Mouse (Mus musculus) macrophage (primary cell): Measurements from ENCODE around the gene Icmt. TPM values are rescaled to one million over a fixed set of nuclear protein-coding genes. Genes with fewer than 3 reads are reported as not detected.

Source experiments
- H3K27ac ChIP-seq: fragments of 350-480 bp; formaldehyde crosslinking; 2 replicates; pipeline ENCODE4 v1.9.0; 2021
- H3K36me3 ChIP-seq: fragments of 350-480 bp; formaldehyde crosslinking; 2 replicates; pipeline ENCODE4 v1.9.0; 2021; ENCODE audit errors: inconsistent target
- H3K4me3 ChIP-seq: fragments of 350-480 bp; formaldehyde crosslinking; 2 replicates; pipeline ENCODE4 v1.9.0; 2021; ENCODE audit errors: inconsistent target
- H3K79me2 ChIP-seq: fragments of 350-480 bp; formaldehyde crosslinking; 2 replicates; pipeline ENCODE4 v1.9.0; 2021; ENCODE audit errors: inconsistent target
- WGBS: methylation state at CpG from one replicate; pipeline ENCODE4 v1.1.7; 2026; ENCODE audit warnings: inconsistent platforms; ENCODE audit not compliant: missing documents; 5-methylcytosine and 5-hydroxymethylcytosine counted together
- polyA plus RNA-seq: library from polyadenylated mRNA; stranded (reverse); fragments of 250-400 nt; gene quantifications from 3 replicates; pipeline ENCODE4 v1.2.4, GENCODE M21; 2018; ENCODE audit warnings: inconsistent platforms

The Icmt gene
- polyA plus RNA-seq, 1 experiment from 2014 or later, result 7.9 TPM

DNA sequence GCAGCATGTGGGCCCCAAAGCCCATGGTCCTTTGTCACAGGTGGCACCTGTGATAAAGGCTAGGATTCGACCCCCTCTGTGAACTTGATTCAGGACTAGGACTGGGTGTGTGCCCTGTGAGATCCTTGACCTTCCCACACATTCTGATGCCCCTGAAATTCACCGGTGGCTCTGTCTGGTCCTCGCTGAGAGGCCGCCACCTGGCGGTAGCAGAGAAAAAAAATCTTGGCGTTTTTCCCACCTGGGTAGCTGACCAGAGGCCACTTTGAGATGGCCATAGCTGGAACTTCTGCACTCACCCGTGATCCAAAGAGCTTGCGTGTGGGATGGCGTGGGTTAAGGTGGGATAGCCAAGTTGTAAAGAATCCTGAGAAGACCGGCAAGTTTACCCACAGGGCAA lies 11.5 kb upstream of the Icmt start:
- whole genome bisulfite sequencing, result 2% methylated on average over 10 of the region's 10 CpGs

DNA sequence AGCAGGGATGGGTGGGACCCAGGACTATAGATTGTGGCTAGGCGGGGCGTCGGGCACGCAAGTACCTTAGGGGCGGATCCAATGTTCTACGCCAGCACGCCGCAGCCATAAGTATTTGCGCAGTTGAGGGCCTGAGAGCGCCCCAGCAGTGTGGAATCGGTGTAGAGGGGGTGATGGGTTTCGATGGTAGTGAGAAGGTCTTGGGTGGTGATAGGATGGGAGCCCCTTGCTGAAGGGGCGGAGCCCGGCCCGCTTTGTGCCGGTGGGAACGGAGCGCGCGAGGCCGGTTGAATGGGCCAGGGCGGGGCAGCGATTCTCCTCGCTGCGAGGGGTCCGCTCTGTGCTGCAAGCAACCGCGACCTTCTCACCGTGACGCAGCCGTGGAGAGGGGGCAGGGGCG lies 10.8 kb upstream of the Icmt start:
- Histone ChIP-seq H3K27ac (no peak overlapping the region), H3K4me3 (no peak overlapping the region), H3K79me2 (no peaks in the 10 kb centered on the region), H3K36me3 (no peaks in the 10 kb centered on the region)
- 13% methylated on average over 32 of the region's 32 CpGs for WGBS

More for the DNA sequence above, 11.5 kb upstream of the Icmt start:
- H3K36me3 ChIP-seq, result no peaks in the 10 kb centered on the region
- H3K27ac ChIP-seq, result no peak overlapping the region
- H3K79me2 ChIP-seq, result no peaks in the 10 kb centered on the region
- H3K4me3 ChIP-seq, result no peak overlapping the region

DNA sequence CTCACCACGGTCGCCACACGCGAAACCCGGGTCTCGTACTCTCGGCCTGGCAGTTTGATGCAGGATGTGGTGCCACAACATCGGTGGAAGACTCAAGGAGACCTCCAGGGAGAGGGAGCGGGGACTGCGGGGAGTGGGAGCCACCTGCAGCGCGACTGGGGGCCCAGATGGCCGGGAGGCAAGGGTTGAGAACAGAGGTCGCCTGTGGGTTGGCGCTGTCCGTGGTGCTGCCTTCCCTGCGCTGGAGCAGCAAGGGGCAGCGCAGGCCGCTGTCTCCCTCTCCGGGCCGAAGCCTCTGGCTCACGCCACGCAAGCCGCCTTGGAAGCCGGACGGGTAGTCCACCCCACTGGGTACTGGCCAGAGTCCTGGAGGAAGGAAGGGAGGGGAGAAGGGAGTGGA lies 10.1 kb upstream of the Icmt start:
- 13% methylated on average over 23 of the region's 26 CpGs for WGBS
- no peak overlapping the region for H3K4me3 ChIP-seq
- H3K79me2 ChIP-seq, result no peaks in the 10 kb centered on the region
- no peaks in the 10 kb centered on the region for H3K36me3 ChIP-seq
- no peak overlapping the region for H3K27ac ChIP-seq

DNA sequence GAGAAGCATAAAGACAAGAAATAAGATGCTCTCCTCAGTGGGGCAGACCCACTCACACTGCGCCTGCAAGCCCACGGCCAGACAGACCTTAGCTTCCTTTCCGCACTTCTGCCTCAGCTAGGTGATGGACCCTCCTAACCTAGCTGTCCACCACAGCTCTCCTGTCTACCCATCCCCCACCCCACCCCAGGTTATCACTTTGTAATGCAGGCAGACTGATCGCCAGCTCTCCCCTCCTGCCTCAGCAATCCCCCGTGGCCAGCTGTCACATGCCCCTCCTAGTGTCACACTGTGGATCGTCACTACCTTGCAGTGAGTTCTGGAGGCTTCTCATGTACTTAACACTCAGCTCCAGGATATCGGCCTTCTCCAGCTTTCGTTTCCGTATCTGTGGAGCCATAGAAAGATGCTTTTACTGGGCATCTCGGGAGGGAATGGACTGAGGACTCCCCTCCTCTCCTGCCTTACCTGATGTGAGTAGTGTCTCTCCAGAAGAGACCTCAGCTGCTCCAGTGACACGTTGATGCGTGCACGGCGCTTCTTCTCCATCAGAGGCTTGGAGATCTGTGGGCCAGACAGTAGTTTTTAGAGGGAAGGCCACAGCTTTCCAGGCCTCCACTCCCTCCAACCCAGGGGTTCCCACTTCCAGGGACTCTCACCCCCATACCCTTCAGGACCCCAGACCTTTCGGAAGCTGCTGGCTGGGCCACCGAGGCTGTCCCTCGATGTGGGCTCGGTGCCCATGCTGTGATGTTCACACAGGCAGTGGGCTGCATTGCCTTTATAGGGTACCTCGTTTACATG lies 9.5 kb upstream of the Icmt start:
- Histone ChIP-seq H3K27ac (no peak overlapping the region), H3K4me3 (no peak overlapping the region), H3K79me2 (no peaks in the 10 kb centered on the region), H3K36me3 (no peaks in the 10 kb centered on the region)
- 19% methylated on average over 18 of the region's 19 CpGs for WGBS

DNA sequence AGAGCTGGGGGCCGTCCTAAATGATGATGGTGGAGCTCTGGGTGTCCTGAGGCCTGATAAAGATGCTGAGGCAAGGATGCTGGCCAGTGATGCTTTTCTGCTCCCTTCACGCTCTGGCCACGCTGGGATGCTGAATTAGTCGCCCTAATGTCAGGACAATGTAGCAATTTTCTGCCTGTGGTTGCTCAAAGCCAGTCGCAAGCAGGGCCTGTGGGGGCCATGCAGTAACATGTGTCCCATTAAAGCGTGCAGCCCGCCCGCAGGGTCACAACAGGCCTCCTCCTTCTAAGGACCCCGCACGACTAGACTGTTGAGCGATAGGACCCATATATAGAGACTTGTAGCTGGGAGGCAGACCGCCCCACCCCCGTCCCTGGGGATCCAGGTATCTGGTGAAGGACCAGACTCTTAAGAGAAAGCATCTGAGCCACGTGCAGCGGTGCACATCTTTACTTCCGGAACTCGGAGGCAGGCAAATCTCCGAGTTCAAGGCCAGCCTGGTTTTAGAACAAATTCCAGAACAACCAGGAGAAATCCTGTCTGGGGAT lies 8.6 kb upstream of the Icmt start:
- WGBS, result 63% methylated on average over 14 of the region's 18 CpGs
- H3K36me3 ChIP-seq, result no peaks in the 10 kb centered on the region
- no peak overlapping the region for H3K27ac ChIP-seq
- no peak overlapping the region for H3K4me3 ChIP-seq
- no peaks in the 10 kb centered on the region for H3K79me2 ChIP-seq

DNA sequence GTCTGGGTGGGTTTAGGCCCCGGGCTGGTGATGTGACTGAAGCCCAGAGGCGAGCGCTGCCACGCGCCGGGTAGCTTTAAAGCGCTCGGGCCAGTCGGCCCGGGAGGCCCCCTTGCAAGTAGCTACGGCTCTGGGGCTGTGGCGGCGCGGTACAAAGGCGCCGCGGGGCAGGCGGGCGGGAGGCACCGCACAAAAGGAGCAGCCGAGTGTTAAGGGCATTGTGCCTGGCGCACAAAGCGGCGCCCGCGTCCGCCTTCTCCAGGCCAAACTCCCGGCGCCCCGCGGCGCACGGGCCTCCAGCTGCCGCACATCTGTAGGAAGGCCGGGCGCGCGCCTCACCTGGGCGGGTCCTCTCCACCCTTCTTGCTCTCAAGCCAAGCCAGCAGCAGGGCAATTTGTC lies 6.6 kb upstream of the Icmt start:
- WGBS, result 4% methylated on average over 39 of the region's 39 CpGs
- no peak overlapping the region for H3K27ac ChIP-seq
- H3K79me2 ChIP-seq, result no peaks in the 10 kb centered on the region
- H3K36me3 ChIP-seq, result no peaks in the 10 kb centered on the region
- H3K4me3 ChIP-seq, result no peak overlapping the region

DNA sequence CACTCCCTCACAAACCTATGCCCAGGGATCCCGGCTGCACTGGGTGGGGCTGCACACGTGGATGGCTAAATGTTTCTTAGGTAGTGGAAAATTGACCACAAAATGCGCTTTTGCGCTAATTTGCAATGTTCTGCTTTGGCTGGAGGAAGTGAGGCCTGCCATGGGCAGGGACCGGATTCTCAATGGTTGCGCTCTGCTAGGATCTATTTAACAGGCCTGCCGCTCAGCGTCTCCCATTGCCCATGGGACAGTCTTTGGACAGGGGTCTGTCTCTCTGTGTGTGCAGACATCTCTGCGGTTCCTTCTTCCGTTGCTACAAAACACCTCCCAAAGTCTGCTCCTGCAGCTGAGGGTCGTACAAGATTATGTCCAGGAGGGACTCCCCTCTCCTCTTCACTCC lies 6.0 kb upstream of the Icmt start:
- no peak overlapping the region for H3K4me3 ChIP-seq
- H3K27ac ChIP-seq, result no peak overlapping the region
- 24% methylated on average over 11 of the region's 11 CpGs for WGBS
- no peaks in the 10 kb centered on the region for H3K36me3 ChIP-seq
- H3K79me2 ChIP-seq, result no peaks in the 10 kb centered on the region

DNA sequence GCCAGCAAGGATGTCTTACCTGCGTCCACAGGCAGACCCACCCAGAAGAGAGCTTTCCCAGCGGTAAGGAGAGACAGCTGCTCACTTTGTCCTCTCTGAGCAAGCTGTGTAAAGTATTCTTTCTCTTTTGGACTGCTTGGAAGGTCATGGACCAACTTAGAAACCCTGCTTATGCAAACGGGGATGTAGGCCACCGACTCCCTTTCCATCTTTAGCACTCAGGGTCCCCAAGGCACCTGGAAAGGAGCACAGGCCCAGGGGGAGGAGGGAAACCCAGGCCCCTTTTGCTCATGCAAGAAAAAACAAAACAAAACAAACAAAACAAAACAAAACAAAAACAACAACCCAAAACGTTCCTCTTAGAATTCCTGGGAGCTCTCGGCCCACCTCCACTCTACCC lies 5.5 kb upstream of the Icmt start, which contains the start of gene Hes3:
Gene Hes3, minus strand, starts transcription at position 101 of the 400 bp plus-strand sequence.
- no peaks in the 10 kb centered on the region for H3K79me2 ChIP-seq
- no peaks in the 10 kb centered on the region for H3K36me3 ChIP-seq
- no peak within 1 kb of the TSS for H3K27ac ChIP-seq
- 50% methylated on average over 6 of the region's 6 CpGs for WGBS
- no peak within 1 kb of the TSS for H3K4me3 ChIP-seq

DNA sequence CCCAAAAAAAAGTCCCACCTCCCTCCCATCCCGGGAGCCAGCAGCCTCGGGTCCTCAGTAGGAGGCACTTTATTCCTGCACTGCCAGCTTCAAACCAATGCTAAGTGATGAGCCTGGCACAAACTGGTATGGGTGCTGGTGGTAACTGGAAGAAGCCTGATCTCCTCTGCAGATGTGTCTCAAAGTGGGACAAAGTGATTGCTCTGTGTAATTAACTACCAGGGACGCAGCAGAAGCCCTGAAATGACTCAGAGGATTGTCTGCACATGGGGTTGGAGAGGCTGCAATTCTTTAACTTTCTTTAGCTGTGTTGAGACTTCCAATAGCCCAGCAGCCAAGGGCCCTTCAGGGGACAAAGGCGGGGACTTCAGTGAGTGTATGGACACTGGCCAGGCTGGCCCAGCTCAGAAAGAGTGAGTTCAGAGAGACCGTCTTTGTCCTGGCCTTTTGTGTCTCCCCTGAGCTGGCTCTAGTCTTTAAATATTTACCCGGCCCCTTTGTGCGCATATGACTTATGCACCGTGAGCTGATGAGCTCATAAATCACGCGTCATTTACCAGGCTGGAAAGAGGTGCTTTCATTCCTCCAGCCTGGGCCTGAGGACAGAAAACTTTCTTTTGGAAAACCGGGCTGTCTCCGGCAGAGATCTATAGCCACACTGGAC lies 4.8 kb upstream of the Icmt start:
- WGBS, result 50% methylated on average over 12 of the region's 12 CpGs
- Histone ChIP-seq H3K79me2 (no peaks in the 10 kb centered on the region), H3K4me3 (no peak overlapping the region), H3K36me3 (no peaks in the 10 kb centered on the region), H3K27ac (no peak overlapping the region)

DNA sequence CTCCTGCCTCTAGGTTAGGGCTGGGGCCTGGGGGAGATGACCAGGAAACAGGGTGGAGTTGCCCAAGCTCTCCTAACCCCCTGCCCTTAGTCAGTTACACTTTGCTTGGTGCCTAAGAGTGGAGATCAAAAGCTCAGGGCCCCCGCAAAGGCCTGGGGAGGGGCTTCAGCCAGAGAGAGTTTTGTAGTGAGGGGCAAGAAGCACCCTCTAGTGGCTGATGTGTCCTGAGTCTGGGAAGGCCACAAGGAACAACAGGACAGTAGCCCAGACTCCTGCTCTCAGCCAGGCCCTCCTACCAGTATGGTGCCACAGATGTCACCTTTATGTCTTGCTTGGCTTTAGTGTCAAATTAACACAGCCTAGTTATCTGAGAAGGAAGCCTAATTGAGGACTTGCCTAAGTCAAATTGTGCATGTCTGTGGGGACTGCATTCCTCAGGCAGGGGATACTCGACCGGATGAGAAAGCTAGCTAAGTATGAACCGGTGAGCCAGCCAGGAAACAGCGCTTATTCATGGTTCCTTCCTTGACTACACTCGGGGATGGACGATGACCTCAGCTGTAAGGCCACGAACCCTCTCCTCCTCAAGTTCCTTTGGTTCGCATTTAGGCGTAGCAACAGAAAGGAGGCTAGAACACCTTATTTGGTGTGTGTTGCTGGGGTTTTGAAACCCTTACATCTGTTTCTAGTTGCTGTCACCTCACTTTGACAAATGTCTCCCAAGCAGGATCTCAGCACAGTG lies 2.7 kb upstream of the Icmt start:
- peaks cover 16% of the 10 kb centered on the region; the same call in 1 of the 2 replicates for H3K79me2 ChIP-seq
- no peak overlapping the region for H3K27ac ChIP-seq
- H3K36me3 ChIP-seq, result no peaks in the 10 kb centered on the region
- WGBS, result 35% methylated on average over 10 of the region's 10 CpGs
- no peak overlapping the region for H3K4me3 ChIP-seq

DNA sequence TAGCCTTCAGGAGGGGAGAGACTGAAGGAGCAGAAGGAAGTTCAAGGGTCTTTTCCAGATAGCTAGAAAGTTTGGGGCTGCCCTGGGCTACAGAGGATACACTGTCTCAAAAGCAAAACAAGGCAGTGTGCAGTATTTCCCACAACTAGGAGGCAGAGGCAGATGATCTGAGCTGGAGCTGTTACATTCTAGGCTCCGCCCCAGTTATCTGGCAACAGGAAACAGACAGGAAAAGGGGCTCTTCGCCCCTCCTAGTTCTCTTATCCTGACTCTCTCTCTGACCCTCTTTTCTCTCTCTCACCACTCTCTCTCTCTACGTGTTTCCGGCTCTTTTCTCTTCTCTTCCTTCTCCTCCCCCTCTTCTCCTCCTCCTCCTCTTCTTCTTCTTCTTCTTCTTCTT lies 1.1 kb upstream of the Icmt start:
- Histone ChIP-seq H3K79me2 (peaks cover 16% of the 10 kb centered on the region; the same call in 1 of the 2 replicates), H3K4me3 (no peak overlapping the region), H3K36me3 (peaks cover 4% of the 10 kb centered on the region; the same call in 1 of the 2 replicates), H3K27ac (no peak overlapping the region)
- 21% methylated on average over 3 of the region's 4 CpGs for WGBS

DNA sequence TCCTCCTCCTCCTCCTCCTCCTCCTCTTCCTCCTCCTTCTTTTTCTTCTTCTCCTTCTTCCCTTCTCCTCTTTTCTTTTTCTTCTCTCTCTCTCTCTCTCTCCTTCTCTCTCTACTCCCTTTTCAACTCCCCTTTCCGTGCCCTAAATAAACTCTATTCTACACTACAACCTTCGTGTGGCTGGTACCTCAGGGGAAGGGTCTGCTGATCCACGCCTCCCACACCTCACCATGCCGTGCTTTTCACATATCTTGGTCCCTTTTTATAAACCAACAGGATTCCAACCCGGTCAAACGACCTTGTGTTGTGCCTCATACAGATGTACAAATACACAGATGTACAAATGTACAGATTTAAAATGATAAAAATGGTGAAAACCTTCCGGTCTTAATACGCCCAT lies 656 bp upstream of the Icmt start:
- Histone ChIP-seq H3K4me3 (peak overlapping the region; percentile 52), H3K36me3 (peaks cover 4% of the 10 kb centered on the region; the same call in 1 of the 2 replicates), H3K27ac (peak overlapping the region; percentile 39; the same call in 1 of the 2 replicates), H3K79me2 (peaks cover 16% of the 10 kb centered on the region; the same call in 1 of the 2 replicates)
- WGBS, result 5% methylated on average over 8 of the region's 8 CpGs

DNA sequence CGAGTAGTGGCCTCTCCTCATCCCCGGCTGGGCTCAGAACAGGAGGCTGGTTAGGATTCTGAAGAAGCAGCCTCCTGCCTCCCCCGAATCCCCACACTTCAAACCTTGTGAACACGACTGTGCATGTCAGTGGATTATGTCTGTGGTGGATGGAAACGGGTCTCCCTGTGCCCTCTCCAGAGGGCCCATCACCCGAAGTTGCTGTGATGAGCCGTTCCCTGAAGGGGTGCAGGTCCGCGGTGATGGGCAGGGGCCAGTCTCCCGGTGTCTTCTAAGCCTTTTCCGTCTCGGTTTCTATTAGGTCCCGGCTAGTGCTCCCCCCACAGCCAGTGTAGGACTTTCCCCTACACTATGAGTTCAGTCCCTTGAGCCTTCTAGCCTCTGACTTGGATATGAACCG lies 1.8 kb downstream of the Icmt start:
- Histone ChIP-seq H3K4me3 (no peak overlapping the region), H3K36me3 (peaks cover 18% of the 10 kb centered on the region), H3K79me2 (peaks cover 16% of the 10 kb centered on the region; the same call in 1 of the 2 replicates), H3K27ac (no peak overlapping the region)
- 94% methylated on average over 12 of the region's 14 CpGs for WGBS

DNA sequence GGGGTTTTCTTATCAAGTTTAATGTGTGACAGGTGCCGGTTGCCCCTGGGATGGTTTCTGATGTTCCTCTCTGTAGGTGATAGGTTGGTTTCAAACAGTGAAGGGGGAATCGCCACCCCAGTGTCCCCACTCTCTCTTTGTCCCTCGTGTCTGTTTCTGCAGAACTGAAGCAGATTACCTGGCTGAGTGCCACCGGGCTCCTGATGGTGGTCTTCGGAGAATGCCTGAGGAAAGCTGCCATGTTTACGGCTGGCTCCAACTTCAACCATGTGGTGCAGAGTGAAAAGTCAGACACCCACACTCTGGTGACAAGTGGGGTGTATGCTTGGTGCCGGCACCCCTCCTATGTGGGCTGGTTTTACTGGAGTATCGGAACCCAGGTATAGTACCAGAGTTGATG lies 3.3 kb downstream of the Icmt start:
- H3K79me2 ChIP-seq, result peaks cover 16% of the 10 kb centered on the region; the same call in 1 of the 2 replicates
- no peak overlapping the region for H3K4me3 ChIP-seq
- no peak overlapping the region for H3K27ac ChIP-seq
- H3K36me3 ChIP-seq, result peaks cover 22% of the 10 kb centered on the region
- 93% methylated on average over 8 of the region's 8 CpGs for WGBS
